Mouse (Mus musculus) cerebellum, adult 18-20 months (tissue): ENCODE results near the gene Ppm1j.
"Not testable (repeated sequence)": the region's sequence is repeated elsewhere in the genome, so short reads cannot be mapped to it uniquely, and the experiment has no call there.

Experiments
- DNase-seq, 2 experiments: peaks; one replicate each; pipeline ENCODE4 v3.0.0; 2021

Ppm1j gene

DNA sequence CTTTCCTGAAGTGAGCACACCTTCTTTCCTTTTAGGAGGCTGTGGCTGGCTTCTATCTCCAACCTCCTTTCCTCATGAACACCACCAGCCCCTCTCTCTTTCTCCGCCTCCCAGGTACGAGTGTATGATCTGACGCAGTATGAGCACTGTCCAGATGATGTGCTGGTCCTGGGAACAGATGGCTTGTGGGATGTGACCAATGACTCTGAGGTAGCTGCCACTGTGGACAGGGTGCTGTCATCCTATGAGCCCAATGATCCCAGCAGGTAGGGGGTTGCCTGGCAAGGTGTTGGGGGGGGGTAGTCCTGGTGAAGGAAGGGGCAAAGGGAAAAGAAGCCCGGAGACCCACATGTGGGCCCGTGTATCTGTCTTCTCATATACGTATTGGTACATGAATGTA, 4.4 kb downstream of the Ppm1j start:
- no peak for DNase-seq

- no peak for DNase-seq
Measured at GRCm38 (mm10) chr3:104788075-104788474, 7.2 kb downstream of the Ppm1j start, which contains the start of gene Rhoc. TSS of gene Rhoc (plus strand) at chr3:104788375.

DNA sequence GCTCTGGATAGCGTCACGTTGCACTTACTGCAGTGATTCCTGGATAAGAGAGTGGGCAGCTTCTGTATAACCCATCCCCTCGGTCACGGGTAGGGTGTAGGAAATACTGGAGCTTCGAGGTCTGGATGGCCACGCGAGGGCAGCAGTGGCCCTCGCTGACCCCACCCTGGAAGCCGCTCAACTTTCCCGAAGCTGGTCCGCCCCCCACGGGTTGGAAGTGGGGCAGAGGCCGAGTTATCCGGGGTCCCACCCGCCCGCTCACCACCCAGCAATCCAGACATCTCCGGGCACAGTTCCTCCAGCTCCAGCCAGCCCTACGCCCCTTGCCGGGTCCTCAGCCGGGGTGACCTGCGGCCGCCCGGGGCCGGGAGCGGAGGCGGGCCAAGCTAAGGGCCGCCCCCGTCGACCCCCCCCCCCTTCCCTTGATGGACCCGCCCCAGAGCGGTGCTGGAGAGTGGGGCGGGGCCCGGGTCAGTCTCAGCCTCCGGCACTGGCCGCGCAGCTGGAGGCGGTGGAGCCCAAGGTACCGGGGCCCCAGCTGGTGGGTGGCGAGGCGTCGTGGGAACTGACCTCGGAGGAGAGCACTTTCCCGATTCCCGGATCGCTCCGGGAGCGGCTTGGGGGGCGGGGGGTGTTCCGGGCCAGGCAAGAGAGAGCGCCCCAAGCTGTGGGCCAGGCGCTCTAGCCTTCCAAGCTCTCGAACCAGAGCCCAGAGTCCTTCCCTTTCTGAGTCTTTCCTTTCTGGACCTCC, 7.9 kb downstream of the Ppm1j start:
- peak; percentile 26 to 62 for DNase-seq

DNA sequence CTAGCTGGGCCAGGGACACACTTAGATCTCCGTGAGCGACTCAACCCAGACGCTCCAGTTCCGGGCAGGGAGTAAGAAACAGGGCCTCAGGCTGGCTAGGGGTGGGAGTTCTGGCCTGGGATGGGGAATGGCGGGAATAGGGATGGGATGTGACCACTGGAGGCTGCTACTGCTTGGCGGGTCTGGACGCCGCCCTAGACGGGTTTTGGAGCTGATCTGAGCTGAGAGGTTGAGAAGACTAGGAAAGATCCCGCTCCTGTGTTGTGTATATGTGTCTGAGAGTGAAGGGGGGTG, 8.4 kb downstream of the Ppm1j start:
- DNase-seq, result no peak

DNA sequence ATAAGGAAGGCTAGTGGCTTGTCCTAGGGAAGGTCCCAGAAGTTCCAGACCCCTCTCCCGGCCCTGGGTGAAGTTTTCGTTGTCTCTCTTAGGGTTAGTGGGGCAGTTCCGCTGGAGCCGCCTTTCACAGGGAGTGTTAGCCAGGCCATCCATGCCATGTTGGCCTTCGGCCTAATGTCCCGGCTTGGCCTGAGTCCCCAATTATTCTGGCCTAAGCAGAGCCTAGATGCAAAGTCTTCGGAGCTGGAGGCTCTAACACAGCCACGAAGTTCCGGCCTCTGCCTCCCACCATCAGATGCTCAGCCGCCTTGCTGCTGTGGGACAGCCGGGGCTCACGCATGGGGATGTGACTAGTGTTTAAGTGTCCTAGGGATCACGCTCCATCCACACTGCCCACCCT, 9.0 kb downstream of the Ppm1j start:
- peak; percentile 11 to 26 for DNase-seq

GRCm38 (mm10) chr3:104790401-104790937, 9.6 kb downstream of the Ppm1j start:
- no peak for DNase-seq

- no peak for DNase-seq
Measured at GRCm38 (mm10) chr3:104791017-104791416, 10.2 kb downstream of the Ppm1j start.

- no peak for DNase-seq
Measured at GRCm38 (mm10) chr3:104791671-104792070, 10.8 kb downstream of the Ppm1j start.

DNA sequence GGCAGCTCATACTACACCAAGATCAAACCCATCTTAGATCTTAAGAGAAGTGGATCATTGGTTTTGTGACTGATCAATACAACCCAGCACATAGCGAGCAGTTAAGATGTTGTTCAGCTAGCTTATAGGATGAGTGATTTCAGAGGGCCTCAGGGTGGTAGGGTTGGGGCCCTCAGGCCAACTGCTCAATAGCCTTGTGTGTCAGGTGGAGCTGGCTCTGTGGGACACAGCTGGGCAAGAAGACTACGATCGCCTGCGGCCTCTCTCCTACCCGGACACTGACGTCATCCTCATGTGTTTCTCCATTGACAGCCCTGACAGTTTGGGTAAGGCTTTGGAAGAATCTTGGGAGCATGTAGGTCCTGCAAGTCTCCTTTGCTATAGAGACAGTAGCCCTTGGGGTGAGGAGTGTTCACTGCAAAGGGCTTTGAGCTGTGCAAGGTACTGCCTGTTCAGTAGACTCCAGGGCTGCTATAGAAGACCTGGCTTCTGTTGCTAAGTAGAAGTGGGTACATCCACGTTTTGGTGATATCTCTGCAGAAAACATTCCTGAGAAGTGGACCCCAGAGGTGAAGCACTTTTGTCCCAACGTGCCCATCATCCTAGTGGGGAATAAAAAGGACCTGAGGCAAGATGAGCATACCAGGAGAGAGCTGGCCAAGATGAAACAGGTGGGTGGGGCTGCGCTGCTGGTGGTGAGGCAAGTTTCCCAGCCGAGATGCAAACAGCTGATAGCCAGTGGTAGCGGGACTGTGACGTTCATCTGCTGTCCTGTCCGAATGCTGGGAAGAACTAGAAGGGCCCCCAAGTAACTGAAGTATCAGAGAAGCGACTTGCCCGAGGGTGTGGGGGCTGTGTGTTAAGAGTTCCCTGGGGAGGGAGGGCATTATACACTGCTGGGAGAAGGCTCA, 11.8 kb downstream of the Ppm1j start:
- DNase-seq, result no peak

DNA sequence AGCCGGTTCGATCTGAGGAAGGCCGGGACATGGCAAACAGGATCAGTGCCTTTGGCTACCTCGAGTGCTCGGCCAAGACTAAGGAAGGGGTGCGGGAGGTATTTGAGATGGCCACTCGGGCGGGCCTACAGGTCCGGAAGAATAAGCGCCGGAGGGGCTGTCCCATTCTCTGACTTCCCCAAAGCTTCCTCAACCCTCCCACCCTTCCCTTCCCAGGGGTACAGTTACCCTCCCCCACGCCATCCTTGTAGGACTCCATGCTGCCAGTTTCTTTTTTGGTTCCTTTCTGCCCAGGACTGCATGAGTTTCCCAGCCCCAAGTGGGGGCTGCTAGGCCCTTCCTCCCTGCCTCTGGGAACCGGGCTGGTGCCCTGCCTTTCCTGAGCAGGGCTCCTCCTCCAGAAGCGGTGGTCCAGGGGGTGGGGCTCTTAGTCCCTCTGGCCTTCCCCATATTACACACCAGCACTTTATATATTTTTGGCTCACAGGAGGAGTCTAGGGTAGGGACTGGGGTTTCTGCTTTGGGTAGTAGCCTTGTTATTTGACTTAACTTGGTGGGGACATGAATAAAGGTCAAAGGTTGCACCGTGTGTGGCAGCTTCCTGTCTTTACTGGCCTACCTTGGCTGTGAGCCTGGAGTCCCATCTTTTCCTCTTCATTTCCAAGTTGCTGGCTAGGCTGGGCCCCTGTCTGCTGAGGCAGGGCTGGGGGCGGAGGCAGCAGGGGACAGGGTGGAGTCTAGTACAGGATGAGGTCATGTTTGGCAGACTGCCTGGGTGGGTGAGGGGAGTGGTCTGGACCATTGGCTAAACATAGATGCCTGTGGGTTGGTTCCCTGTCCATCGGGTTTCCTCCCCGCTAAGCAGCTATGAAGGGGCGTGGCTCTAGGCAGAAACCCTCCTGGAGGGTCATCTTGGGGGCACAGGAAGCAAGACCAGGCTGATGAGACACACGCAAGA, 13.3 kb downstream of the Ppm1j start:
- no peak for DNase-seq

- DNase-seq, result no peak
Measured at GRCm38 (mm10) chr3:104794953-104795470, 14.2 kb downstream of the Ppm1j start.

GRCm38 (mm10) chr3:104795661-104796340, 14.9 kb downstream of the Ppm1j start:
- no peak for DNase-seq

DNA sequence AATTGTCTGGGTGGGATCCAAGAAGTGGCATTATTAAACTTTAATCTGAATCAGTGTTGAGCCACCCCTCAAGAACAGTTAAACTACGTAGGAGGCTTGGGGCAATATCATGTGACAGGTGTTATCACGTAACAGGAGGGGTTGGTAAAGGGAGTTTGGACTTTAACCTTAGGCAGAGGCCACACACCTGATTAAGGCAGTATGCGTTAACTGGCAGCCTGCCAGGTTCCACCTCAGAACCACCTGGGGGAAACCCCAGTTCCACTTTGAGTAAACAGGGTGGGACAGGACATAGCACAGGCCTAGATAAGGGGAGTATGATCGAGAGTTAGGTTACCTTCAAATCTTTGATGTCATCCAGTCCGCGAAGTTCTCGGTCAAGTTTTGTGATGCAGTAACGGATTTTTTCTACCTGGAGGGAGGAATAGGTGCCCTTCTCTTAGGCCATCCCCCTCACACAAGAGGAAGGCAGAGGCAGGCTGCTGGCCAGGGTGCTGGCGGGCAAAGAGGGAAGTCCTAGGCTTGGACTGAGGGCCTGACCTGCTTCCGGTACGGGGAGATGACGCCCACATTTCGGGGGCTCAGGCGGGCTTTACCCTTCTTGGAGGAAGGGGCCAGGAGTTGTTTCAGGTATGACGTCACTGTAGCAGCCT, 15.7 kb downstream of the Ppm1j start:
- no peak for DNase-seq

DNA sequence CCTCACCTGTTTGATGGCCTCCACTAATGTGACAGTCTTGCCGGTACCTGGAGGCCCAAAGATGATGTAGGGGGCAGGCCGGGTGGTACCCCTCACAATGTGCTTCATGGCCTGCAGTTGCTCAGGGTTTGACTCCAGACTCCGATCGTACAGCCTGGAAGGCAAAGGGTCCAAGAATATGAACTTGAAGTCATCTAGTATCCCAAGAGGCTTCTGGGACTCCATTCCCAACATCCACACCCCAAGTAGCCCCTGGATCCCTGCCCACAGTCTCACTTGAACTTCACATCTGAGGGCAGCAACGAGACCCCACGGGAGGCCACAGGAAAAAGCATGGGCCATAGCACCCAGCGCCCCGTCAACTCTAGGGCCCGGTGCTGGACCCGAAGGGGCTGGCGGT, 19.8 kb downstream of the Ppm1j start:
- no peak for DNase-seq

DNA sequence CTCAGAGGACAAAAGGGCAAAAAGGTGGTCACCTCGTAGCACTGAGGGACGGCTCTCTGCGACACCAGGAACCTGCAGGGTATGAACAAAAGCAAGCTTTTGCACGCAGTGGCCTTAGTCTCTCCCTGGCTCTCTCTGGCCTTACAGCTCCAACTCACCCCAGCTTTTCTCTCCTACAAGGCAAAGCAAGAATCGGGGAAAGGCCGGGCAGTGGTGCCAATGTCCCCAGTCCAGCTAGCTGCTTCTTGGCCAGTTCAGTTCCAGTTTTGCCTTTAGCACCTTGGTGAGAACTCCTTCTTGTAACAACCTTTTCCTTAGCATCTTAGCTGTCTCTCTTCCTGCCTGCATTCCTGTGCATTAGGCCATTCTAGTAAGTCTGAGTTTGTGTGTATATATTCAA, 20.6 kb downstream of the Ppm1j start:
- DNase-seq, result no peak

GRCm38 (mm10) chr3:104804312-104804711, 23.5 kb downstream of the Ppm1j start:
- no peak for DNase-seq

GRCm38 (mm10) chr3:104805539-104805938, 24.7 kb downstream of the Ppm1j start:
- DNase-seq, result no peak

- no peak for DNase-seq
Measured at GRCm38 (mm10) chr3:104811752-104812151, 30.9 kb downstream of the Ppm1j start.

- DNase-seq, result no peak
Measured at GRCm38 (mm10) chr3:104812254-104812653, 31.4 kb downstream of the Ppm1j start.

DNA sequence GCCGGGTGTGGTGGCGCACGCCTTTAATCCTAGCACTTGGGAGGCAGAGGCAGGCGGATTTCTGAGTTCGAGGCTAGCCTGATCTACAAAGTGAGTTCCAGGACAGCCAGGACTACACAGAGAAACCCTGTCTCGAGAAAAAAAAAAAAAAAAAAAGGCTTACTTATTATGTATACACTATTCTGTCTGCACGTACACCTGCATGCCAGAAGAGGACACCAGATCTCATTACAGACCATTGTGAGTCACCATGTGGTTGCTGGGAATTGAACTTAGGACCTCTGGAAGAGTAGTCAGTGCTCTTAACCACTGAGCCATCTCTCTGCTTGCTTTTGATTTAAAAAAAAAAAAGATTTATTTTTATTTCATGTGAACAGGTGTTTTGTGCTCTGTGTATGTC, 32.4 kb downstream of the Ppm1j start:
- not testable (repeated sequence) for DNase-seq

DNA sequence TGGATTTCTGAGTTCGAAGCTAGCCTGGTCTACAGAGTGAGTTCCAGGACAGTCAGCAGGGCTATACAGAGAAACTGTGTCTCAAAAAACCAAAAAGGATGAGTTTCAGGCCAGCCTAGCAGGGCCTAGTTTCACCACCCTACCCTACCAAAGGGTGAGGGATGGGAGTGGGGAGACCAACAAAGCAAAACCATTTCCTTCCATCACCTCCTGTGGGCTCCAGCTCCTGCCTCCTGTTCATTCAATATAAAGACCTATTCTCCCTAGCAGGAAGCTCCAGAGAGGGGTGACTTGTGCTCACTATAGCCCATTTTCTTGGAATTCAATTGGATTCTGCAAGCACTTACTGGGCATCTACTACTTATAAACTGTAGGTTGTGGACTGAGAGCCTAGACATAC, 33.9 kb downstream of the Ppm1j start:
- DNase-seq, result no peak
